Mouse (Mus musculus): ENCODE results near the gene Rab14.

Gene Rab14

DNA sequence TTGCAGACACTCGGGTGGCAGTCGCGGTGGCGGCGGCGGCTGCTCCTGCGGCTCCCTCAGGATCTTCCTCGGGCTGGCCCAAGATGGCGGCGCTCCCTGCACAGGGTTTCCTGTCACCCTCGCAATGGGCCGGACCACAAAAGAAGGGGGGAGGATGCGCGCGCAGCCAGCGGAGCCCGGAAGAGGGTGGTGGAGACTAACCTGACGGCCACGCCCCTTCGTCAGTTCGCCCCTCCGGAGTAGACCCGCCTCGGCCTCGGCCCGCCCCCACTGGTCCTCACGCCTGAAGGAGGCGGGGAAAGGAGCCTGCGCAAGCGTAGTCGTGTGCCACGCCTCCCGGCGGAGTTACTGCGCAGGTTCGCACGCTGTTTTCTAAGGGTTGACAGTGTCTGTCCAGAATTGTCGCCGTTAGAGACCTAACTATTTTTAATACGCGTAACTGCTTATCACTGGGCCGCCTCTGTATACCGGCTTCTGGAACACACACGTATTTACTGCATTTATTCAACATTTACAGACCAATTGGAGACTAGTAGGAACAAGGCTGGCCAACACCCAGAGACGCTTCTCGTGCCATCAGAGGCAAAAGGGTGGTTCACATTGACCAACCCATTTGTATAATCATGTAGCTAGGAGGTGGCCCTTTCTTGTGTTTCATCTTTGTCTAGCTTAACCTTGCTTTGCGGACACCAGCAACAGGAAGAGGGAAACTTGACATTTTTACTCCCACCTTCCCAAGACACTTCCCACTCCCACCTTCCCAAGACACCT lies at the start of gene Rab14:
Rab14 (minus strand) TSS at position 223 of the 771 bp plus-strand sequence.
- DNase-seq (ENCODE audit: extremely low read depth, low read depth): peak; percentile 91

DNA sequence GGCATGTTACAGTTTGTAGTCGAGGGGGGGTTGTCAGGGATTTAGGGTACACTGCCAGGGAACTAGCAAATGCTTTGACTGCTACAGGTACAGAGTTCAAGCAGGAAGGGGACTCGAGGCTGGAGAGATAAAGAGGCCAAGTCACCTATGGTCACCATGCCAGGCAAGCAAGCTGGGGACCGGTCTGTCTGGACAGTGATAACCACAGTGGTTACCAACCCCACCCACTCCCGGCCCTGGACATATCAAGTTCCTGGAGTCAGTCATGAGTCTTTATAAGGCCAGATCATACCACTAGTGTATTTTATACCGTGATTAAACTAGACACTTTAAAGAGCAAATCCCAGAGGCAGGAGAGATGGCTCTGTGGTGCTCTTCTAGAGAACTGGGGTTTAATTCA lies 46.8 kb upstream of the Rab14 start:
- no peak for DNase-seq (ENCODE audit: extremely low read depth, low read depth)

DNA sequence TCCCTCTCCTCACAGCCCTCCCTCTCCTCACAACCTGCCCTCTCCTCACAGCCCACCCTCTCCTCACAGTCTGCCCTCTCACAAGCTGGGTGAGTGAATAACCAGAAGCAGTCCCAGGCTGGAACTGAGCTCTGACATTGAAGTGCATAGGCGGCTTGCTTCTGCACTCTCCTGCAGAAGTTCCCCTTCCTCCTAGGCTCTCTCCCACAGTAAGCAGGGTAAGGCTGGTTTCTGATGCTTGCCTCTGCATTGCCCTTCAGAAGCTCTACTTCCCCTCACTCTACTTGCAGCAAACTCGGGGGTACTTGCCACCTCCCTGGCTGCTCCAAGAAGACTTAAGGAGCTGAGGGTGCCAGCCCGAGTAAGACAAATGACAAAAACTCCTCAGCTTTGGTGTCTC lies 43.3 kb upstream of the Rab14 start:
- no peak for DNase-seq (ENCODE audit: extremely low read depth, low read depth)

DNA sequence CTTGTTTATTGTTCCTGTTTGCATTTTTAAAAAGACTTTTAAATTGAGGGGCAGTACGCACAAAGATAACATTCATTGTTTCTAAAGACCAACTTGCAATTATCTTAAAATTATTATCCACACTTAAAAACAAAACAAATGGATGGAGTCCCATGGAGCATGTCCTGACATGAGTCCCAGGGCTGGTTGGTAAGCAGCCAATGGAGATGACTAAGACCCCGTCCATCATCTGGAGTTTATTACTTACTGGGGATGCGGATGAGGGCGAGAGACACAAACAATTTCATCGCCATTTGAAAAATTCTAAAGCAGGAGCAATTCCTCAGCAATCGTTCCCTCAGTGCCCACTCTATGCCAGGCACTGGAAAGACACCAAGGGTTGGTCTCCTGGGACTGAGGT lies 34.1 kb upstream of the Rab14 start:
- DNase-seq (ENCODE audit: extremely low read depth, low read depth): no peak

DNA sequence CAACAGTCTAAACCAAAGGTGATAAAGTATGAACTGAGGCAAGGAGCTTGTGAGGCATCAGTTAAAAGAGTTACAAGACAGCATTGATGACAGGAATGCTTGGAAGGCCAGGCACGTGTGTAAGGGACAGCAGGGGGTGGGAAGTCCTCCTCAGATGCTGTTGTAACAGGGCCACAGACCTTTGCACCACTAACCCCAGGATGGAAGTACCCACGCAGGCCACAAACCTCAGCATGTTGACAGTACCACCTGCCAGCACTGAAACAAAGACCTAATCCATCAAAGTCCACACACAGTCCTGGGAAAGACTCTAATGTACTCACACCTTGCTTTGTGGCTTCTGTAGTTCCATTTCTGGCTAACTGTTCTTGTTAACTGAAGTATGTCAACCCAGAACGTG lies 33.0 kb upstream of the Rab14 start:
- no peak for DNase-seq (ENCODE audit: extremely low read depth, low read depth)

DNA sequence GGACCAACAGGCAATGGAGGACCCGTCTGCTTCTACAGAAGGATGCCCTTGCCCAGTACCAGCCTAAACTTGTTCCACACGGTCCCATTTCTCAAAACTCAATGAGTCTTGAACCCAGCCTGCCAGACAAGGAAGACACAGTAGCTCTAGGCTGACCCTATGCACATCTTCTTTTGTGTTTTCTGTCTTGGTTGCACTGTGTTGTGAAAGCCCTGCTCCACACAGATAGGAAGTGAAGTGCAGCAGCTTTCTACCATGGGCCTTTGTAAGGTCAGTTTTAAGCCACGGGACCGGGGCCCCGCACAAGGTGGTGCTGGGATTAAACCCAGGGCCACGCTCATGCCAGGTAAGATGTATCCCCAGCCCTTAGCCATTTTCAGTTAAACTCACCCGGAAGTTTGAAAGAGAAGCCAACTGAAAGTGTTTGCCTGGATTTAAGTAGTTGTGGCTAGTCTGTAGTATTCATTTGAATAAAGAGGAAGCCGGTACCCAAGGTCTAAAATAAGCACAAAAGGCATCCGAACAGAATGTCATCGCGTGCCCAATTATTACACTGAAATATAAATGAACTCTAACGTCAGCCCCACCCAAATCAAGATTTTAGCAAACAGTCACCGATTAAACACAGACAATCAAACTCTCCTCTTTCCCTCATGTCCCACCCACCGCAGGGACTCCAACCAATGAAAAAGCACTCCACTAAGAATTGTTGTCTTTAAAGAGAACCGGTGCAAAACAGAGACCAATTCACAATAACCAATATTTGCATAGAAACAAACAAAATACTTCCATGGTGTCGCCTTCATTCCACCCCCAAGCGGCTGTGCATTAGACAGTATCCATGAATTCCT lies 31.9 kb upstream of the Rab14 start:
- no peak for DNase-seq (ENCODE audit: extremely low read depth, low read depth)

DNA sequence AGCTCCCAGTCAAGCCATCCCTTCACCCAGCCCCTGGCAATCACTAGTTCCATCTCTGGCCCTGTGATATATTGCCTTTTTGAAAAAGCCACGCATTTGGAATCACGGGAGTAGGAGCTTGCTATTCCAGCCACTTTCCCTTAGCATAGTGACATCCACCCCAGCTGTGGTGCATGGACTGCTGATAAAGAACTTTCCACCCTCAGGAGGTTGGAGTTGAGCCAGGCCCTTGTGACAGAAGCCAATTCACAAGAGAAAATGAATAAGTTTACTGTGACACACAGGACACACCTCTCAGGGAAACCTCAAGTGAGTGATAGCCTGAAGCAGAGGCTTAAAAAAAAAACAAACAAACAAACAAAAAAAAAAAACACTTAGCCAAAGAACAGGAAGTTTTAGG lies 31.0 kb upstream of the Rab14 start:
- no peak for DNase-seq (ENCODE audit: extremely low read depth, low read depth)

DNA sequence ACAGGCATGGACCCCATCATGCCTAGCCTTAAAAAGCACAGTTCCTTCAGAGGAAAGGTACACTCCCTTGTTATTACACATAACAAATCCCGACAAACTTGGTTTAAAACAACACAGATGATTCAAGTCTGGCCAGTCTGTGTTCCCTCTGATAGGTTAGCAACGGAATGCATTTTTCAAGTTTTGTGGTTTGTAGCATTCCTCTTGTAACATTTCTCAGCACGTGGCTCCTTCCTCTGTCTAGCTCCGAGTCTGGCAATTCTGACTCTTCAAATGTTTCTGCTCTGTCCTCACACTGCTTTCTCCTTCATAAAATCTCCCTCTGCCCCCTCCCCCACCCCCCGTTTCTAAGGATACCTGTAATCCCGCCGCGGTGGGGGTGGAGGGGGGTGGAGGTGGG lies 29.3 kb upstream of the Rab14 start:
- DNase-seq (ENCODE audit: extremely low read depth, low read depth): no peak

DNA sequence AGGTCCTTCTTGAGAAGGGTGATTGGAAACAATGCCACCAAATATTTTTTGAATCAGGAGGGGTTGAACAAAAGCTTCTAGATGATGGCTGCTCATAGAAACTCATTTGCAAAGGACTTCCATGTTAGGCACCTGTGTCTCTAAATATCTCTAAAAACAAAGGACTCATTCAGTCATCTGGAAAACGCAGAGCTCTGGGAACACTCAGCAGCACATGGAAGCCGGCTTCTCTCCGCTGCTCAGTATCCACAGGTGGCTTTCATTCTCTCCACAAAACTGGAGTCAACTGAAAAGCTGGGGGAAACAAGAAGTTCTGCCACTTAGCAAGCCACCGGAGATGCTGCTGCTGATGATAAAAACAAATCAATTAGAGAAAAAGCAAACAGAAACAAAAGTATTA lies 27.2 kb upstream of the Rab14 start:
- no peak for DNase-seq (ENCODE audit: extremely low read depth, low read depth)

DNA sequence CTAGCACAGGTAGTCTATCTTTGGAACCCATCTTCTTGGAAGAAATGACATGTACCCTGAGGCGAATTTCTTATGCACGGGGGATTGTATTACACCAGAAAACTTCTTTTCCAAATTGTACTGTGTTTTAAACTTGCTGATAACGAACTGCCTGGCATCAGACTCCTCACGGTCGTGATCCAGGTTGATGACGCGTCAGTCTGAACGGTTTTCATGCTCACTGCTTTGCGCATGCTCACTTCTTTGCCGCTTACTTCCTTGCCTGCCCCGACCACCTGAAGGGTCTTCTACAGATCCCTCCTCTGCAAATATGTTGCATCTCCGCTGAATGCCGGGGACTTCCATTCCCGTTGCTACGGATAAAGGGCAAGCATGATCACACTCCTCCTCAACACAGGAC lies 23.4 kb upstream of the Rab14 start:
- no peak for DNase-seq (ENCODE audit: extremely low read depth, low read depth)

DNA sequence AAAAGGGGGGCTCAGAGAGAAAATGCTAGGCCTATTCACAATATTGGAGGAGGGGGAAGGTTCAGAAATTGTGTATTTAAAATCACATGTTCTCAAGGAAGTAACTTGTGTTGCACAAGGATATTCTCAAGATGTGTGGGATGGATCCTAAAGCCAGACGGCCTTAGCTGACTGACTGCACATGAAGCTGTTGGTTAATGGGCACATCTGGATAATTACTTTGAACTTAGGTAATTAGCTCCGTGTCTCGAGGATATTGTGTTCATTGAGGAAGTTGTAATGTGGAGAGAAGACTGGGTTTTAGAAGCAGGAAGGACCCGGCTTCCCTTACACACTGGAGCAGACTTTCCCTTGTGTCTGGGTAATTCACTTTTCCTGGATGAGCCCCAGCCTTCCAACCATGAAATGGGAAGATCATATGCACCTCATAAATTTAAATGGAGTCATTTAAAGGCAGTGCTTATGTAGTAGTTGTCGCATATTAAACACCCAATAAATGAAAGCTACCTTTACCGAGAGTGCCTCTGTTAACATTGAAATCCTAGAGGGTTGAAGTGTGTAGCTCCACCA lies 22.0 kb upstream of the Rab14 start:
- no peak for DNase-seq (ENCODE audit: extremely low read depth, low read depth)

DNA sequence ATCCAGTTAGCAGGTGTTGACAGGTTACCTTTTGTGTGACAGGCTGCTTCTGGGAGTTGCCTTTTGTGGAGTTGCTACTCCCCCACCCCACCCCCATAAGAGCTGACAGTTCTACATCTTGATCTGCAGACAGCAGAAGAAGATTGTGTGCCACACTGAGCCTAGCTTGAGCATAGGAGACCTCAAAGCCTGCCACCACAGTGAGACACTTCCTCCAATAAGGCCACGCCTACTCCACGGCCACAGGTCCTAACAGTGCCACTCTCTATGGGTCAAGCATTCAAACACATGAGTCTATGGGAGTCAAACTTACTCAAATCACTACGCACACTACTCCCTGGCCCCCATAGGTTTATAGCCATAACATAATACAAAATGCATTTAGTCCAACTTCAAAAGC lies 17.8 kb upstream of the Rab14 start:
- DNase-seq (ENCODE audit: extremely low read depth, low read depth): no peak

DNA sequence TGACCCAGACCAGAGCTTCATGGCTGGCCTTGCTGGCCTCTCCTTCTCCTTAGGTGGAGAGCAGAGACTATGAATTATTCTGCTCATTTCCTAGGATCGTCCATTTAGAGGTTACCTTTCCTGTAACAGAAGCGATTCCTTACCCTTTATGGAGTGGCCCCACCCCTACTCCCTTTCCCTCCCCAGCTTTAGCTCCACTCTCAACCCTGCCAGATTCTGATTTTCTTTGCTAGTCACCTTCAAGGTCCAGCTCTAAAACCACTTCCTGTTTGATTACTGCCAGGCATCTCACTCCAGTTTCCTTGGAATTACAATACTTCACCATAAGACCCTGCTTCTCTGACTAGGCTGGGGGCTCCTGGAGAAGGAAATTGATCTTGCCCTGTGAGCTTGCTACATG lies 15.8 kb upstream of the Rab14 start:
- DNase-seq (ENCODE audit: extremely low read depth, low read depth): no peak

DNA sequence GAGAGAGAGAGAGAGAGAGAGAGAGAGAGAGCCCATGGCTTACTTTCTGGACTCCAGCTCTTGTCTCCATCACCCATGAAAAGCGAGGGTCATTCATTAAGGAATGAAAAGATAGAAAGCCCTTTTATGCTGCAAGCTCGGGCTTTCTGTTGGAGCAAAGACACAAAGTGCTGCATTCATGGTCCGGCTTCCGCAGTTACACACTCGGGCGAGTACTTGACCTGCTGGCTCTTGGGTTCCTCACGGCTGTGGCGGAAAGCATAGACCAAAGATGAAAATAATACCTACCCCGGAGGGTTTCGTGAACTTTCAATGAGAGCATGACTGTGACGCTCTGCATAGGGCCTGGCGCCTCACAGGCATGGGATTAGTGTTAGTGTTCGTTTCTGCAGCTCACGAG lies 14.4 kb upstream of the Rab14 start:
- DNase-seq (ENCODE audit: extremely low read depth, low read depth): no peak

DNA sequence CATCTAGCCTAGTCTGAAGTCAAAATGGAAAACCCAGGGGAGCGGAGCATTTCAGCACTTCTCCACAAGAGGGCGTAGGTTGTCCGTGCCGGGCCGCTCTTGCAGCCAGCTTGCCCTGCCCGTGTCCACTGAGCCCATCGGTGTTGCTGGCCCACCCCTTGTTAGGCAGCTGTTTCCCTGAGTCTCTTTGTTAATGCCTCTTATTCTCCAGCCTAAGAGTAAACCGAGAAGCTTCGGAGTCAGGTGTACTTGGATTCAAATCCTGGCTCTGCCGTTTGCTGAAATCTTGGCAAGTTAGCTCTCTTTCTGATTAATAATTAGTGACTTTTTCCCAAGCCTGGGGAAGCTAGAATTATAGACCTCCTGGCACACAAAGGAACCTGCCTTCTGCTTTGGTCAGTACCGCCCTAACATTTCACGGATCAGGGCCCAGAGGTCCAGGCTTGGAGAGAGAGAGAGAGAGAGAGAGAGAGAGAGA lies 14.0 kb upstream of the Rab14 start:
- no peak for DNase-seq (ENCODE audit: extremely low read depth, low read depth)

DNA sequence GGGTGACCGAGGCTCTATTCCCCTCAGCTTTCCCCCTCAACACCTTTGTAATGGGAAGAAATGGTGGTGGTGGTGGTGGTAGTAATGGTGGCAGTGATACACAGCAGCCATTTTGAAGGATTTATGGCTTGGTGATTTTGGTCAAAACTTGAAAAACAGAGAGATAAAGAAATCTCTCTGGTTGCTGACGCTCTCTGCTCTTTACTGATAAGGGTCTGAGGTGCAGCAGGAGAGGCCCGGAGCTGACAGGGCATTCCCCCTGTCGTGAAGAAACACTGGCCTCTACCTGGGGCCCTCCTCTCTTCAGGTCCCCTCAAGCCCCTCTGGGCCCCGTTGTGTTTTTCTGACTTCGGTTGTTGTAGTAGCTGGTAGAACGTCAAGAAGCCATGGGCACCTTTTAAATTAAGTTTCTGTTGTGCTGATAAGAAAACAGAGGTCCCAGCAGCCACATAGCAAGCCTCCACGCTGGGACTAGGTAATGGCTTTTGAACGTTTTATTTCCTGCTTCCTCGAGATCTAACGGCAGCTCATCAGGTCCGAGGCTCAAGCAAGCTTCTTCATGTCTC lies 12.5 kb upstream of the Rab14 start:
- no peak for DNase-seq (ENCODE audit: extremely low read depth, low read depth)

DNA sequence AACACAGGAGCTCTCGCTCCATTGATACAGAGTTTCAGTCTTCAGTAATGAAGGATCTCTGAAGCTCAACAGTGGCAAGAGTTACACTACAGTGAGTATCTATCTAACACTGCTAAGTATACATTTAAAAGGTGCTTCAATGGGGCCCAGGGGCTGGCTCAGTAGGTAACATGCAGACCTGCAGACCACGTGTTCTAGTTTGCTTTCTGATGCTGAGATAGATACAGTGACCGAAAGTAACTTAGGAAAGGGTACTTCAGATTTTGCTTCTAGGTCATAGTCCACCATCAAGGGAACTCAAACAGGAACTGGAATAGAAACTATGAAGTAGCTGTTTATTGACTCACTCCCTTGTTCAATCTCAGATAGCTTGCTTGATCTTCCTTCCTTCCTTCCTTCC lies 10.8 kb upstream of the Rab14 start:
- DNase-seq (ENCODE audit: extremely low read depth, low read depth): no peak

DNA sequence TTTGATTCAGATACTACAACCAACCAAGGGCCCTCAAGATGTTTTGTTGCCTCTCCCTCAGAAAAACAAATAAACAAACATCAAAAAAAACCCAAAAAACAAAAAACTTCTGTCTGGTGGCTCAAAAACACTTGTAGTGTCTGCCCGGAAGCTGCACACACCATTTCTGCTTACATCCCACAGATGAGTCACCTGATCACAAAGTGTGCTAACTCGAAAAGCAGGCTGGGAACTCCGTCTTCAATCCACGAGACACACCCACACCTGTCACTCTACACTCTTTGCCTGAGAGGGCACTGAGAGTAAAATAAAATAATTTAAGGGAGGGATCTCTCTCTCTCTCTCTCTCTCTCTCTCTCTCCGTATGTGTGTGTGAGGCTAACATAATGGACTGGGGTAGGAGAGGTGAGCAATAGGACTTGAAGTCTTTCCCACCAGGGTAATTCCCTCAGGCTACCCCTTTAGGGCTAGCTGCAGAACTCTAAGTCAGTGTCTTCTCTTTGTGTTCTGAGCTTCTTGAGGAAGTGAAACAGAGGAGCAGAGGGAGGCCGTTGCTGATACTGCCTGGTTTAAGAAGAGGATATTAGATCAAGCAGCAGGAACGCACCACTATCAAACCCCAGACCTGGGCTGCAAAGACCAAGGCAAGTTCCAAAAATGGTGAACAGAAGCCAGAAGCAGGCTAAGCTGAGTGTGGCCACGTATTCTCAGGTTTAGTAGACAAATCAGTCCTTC lies 8.2 kb upstream of the Rab14 start:
- DNase-seq (ENCODE audit: extremely low read depth, low read depth): peak; percentile 55

DNA sequence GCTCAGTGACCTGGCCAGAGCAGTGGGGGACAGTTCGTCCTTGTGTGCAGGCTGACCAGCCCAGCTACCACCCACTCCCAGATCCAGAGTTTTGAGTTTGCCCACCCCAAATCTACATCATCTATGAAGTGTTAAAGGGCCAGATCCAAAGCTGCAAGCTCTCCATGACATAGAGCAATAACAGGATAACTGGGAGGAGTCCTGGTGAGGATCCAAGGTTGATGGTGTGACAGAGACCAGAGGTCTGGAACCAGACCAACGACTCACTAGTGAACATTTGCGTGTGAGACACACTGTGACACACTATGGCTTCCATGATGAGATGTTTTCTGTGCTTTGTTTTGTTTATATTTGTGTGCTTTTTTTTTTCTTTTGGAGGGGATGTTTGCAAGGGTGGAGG lies 7.1 kb upstream of the Rab14 start:
- DNase-seq (ENCODE audit: extremely low read depth, low read depth): no peak

DNA sequence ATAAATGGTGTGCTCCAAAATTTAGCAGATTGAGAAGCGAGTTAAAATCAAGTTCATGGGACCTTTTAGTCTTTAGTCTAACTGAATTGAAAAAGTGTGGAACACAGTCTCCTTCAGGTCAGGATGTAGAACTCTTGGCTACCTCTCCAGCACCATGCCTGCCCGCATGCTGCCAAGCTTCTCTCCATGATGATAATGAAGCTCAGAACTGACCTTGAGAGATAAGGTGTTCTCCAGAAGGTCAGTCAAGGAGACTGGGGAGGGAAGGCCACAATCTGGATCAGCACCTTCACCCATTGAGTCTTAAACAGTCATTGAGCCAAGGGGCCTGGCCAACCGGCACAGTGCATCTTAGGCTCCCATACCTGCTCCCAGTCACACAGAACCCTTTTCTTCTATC lies 5.8 kb upstream of the Rab14 start:
- DNase-seq (ENCODE audit: extremely low read depth, low read depth): no peak

DNA sequence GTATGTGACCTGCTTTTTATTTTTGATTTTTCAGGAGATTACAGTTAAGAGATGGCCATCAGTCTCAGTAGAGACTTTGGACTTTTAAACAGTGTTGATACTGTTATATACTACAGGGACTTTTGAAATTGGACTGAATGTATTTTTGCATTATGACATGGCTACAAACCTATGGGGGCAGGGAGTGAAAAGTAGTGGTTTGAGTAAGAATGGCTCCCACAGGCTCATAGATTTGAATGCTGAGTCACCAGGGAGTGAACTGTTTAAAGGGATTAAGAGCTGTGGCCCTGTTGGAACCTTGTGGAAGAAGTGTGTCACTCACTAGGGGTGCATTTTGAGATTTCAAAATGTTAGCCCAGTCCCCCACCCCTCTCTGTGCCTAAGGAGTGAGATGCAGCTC lies 2.8 kb upstream of the Rab14 start:
- no peak for DNase-seq (ENCODE audit: extremely low read depth, low read depth)

Measured in MEL-GATA-1-ER (cell line).